Mouse (Mus musculus) hindbrain, embryonic 10.5 days (tissue): ENCODE measurements around the gene Mtss1l. TPM values are rescaled to one million over a fixed set of nuclear protein-coding genes. Genes with fewer than 3 reads are reported as not detected.
"Not testable (repeated sequence)": the region's sequence is repeated elsewhere in the genome, so short reads cannot be mapped to it uniquely, and the experiment has no call there.

Experiments
- DNase-seq: peaks from one replicate; pipeline ENCODE4 v3.0.0-alpha.2; 2017; ENCODE audit warnings: low spot score
- H3K27ac ChIP-seq: fragments of 300-500 bp; sonication (generic); 2 replicates; pipeline ENCODE4 v1.5.1; 2016; ENCODE audit warnings: mild to moderate bottlenecking, moderate library complexity
- H3K27me3 ChIP-seq: fragments of 300-500 bp; sonication (generic); 2 replicates; pipeline ENCODE4 v1.6.1; 2016; ENCODE audit warnings: mild to moderate bottlenecking; ENCODE audit not compliant: poor library complexity, insufficient read depth, severe bottlenecking
- H3K36me3 ChIP-seq: fragments of 300-500 bp; sonication (generic); 2 replicates; pipeline ENCODE4 v1.6.1; 2016; ENCODE audit warnings: mild to moderate bottlenecking, moderate library complexity
- H3K4me1 ChIP-seq: fragments of 300-500 bp; sonication (generic); replicated peaks from 2 replicates; pipeline ENCODE4 v1.6.1; 2016; ENCODE audit warnings: mild to moderate bottlenecking
- H3K4me3 ChIP-seq: fragments of 300-500 bp; sonication (generic); 2 replicates; pipeline ENCODE4 v1.5.1; 2016; ENCODE audit warnings: mild to moderate bottlenecking, moderate library complexity
- H3K9me3 ChIP-seq: fragments of 300-500 bp; sonication (generic); 2 replicates; pipeline ENCODE4 v1.6.1; 2016; ENCODE audit warnings: mild to moderate bottlenecking, moderate library complexity
- WGBS: fragments of 180-500 bp; shearing (Covaris S2); methylation state at CpG from one replicate; pipeline ENCODE4 v1.1.7; 2016; 5-methylcytosine and 5-hydroxymethylcytosine counted together
- polyA plus RNA-seq: library from polyadenylated mRNA; unstranded; fragments of >200 nt; fragmentation: Nextera tagmentation; extraction: Ambion mirVana; gene quantifications from 2 replicates; pipeline ENCODE4 v1.2.1, GENCODE M21; 2016

The Mtss1l gene
- polyA plus RNA-seq, 1 experiment from 2014 or later, result 6.4 TPM

DNA sequence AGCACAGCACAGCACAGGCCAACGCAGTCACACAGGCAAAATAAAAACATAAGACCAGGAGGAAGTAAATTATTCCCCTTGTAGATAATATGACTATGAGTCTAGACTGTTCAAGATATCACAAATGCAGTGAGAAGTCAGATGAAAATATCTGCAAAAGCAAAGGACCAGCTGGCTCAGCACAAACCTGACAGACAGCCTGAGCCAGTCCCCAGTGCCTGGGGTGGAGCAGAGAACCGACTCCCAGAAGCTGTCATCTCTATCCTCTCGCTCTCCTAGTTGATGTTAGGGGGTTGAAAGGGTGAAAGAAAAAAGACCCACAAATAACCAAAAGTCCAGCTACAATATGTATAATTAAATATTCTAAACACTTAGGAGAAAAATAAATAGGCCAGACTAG, 54.4 kb downstream of the Mtss1l start:
- H3K4me1 ChIP-seq, result no peaks in the 10 kb centered on the region
- H3K27me3 ChIP-seq, result no peaks in the 10 kb centered on the region
- no peak overlapping the region for H3K27ac ChIP-seq
- WGBS, result 90% methylated on average over 3 of the region's 3 CpGs
- 0 out of 2 replicates have a peak, but pooled peaks cover 3% of the 10 kb centered on the region for H3K9me3 ChIP-seq
- no peak overlapping the region for H3K4me3 ChIP-seq
- no peaks in the 10 kb centered on the region for H3K36me3 ChIP-seq
- DNase-seq, result no peak

DNA sequence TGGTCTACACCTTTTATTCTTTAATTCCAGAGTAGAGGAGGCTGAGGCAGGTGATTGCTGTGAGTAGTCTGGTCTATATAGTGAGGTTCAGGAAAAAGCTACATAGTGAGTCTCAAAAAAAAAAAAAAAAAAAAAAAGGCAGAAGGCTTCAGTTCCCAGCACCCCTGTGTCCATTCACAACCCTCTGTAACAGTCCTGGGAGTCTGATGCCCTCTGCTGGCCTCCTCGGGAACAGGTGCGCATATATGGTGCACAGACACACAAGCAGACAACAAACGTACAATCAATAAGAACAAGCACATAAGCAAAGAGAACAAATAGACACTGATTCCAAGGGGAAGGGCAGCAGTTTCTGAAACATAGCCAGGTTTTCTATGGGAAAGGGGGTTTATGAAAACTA, 55.1 kb downstream of the Mtss1l start:
- Histone ChIP-seq H3K4me3 (no peak overlapping the region), H3K27ac (no peak overlapping the region), H3K9me3 (0 out of 2 replicates have a peak, but pooled peaks cover 3% of the 10 kb centered on the region), H3K4me1 (no peaks in the 10 kb centered on the region), H3K27me3 (no peaks in the 10 kb centered on the region), H3K36me3 (no peaks in the 10 kb centered on the region)
- 93% methylated on average over 3 of the region's 3 CpGs for WGBS
- no peak for DNase-seq

DNA sequence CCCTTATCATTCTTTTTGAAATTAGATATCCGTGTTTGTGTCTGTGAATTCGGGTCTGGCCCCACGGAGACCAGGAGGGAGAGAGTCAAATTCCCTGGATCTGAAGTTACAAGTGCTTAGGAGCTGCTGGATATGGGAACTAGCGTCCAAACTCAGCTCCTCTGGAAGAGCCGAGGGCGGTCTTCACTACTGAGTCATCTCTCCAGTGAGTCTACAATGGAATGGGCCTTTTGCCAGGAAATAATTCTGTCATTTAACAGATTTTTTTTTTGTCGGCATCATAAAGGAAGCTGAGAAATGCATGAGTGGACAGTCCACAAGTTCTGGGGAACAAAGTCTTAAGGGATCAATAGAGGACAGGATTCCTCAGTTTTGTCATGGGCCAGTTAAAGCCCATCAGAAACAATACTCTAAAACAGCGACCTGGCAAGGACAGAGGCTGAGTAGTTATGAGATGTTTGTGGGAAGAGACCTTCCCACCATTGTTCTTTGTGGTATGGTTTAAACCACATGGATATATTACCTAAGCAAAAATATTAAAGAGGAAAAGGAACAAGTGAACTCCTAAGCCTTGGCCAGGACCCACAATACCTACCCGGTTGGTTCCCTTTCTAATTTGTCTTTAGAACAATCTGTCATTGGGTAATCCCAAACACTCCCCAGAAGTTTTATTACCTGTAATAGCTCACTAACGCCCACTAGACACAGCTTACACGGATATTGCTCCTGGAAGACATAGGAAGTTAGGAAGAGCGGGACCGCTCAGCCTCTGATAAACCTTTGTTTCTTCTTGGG, 58.8 kb downstream of the Mtss1l start:
- no peaks in the 10 kb centered on the region for H3K4me1 ChIP-seq
- no peaks in the 10 kb centered on the region for H3K36me3 ChIP-seq
- no peak for DNase-seq
- no peaks in the 10 kb centered on the region for H3K27me3 ChIP-seq
- H3K9me3 ChIP-seq, result 0 out of 2 replicates have a peak, but pooled peaks cover 3% of the 10 kb centered on the region
- H3K4me3 ChIP-seq, result no peak overlapping the region
- no peak overlapping the region for H3K27ac ChIP-seq
- 88% methylated on average over 13 of the region's 13 CpGs for WGBS

DNA sequence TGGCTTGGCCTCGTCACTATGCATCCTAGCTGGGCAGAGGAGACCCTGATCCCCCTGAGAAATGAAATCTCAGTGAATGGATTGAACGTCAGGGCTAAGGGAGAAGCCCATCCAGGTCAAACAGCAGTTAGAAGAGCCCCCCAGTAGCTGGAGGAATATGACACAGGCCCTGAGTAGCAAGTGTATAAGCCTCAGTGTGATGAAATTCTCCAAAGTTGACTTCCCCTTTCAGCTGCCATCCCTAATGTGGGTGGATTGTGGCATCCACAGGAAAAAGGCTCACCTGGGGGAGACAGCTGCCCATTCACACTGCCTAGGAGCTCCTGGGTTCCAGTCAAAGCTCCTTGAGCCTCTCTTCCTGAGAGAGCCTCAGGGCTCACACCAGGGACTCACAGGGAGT, 64.1 kb downstream of the Mtss1l start:
- H3K27ac ChIP-seq, result no peak overlapping the region
- H3K27me3 ChIP-seq, result no peaks in the 10 kb centered on the region
- no peaks in the 10 kb centered on the region for H3K9me3 ChIP-seq
- no peak for DNase-seq
- H3K36me3 ChIP-seq, result no peaks in the 10 kb centered on the region
- H3K4me1 ChIP-seq, result peaks cover 11% of the 10 kb centered on the region
- H3K4me3 ChIP-seq, result no peak overlapping the region
- 67% methylated on average over 2 of the region's 2 CpGs for WGBS

DNA sequence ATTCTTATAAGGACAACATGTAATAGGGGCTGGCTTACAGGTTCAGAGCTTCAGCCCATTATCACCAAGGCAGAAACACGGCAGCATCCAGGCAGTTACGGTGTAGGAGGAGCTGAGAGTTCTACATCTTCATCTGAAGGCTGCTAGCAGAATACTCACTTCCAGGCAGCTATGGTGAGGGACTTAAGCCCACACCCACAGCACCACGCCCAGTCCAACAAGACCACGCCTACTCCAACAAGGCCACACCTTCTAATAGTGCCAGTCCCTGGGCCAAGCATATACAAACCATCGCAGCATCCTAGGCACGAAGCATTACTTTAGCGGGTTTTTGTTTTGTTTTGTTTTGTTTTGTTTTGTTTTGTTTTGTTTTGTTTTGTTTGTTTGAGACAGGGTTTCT, 65.2 kb downstream of the Mtss1l start:
- not testable (repeated sequence) for H3K27me3 ChIP-seq, H3K36me3 ChIP-seq, H3K27ac ChIP-seq, DNase-seq, H3K4me3 ChIP-seq, H3K9me3 ChIP-seq
- H3K4me1 ChIP-seq, result peaks cover 11% of the 10 kb centered on the region
- 77% methylated on average over 7 of the region's 7 CpGs for WGBS

DNA sequence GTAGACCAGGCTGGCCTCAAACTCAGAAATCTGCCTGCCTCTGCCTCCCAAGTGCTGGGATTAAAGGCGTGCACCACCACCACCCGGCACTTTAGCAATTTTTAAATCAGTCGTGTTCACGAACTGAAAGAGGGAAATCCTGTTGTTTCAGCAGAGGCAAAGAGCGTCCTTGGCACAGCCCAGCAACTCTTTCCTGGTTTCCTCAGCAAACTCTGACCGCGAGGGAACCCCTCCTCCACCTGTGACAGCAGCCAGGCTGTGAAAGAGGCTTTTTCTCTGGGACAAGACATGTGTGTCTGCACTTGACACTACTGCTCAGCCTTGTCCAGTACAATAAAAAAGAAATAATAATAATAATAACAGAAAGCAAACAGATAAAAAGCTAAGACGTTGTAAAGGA, 65.7 kb downstream of the Mtss1l start:
- DNase-seq, result no peak
- H3K4me1 ChIP-seq, result peaks cover 11% of the 10 kb centered on the region
- H3K4me3 ChIP-seq, result no peak overlapping the region
- no peak overlapping the region for H3K27ac ChIP-seq
- H3K27me3 ChIP-seq, result no peaks in the 10 kb centered on the region
- H3K9me3 ChIP-seq, result no peaks in the 10 kb centered on the region
- no peaks in the 10 kb centered on the region for H3K36me3 ChIP-seq
- WGBS, result 91% methylated on average over 8 of the region's 8 CpGs

DNA sequence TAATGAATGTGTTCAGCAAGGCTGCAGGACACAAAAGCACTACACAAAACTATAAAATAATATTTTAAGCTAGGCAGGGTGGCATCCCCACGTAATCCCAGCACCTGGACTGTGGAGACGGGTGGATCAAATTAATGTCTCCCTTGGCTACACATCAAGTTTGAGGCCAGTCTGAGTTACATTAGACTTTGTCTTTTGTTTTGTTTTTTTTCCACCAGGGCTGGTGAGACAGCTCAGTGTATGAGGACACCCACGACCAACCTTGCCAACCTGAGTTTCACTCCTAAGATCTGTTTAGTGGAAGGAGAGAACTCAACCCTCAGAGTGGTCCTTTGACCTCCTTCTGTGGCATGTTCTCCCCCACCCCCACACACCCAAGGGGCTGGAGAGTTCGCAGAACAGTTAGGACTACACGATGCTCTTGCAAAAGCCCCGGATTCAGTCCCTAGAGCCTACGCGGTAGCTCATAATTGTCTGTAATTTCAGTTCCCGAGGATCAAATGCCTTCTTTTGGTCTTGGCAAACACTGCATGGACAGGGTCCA, 66.2 kb downstream of the Mtss1l start:
- Histone ChIP-seq H3K27me3 (no peaks in the 10 kb centered on the region), H3K9me3 (no peaks in the 10 kb centered on the region), H3K4me1 (peaks cover 11% of the 10 kb centered on the region), H3K4me3 (no peak overlapping the region), H3K36me3 (no peaks in the 10 kb centered on the region), H3K27ac (no peak overlapping the region)
- DNase-seq, result no peak
- 91% methylated on average over 9 of the region's 9 CpGs for WGBS

DNA sequence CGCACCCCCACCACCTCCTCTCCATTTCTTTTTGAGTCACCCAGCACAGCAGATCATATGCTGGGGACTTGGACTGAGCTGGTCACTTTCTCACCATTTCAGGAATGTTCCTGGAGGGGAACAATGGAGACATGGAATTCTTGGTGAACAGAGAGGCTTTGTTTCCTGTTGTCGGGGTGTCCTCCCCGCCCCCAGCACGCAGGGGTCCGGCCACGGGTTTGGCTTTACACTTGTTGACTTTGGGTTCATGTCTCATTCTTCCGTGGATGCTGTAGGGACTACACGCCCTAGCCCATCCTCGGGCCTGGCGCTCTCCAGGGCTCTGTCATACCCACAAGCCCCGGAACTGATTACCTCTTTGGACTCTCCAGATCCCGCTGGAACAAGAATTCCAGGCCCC, 67.7 kb downstream of the Mtss1l start:
- 57% methylated on average over 12 of the region's 12 CpGs for WGBS
- DNase-seq, result no peak
- Histone ChIP-seq H3K36me3 (no peaks in the 10 kb centered on the region), H3K4me1 (peaks cover 11% of the 10 kb centered on the region), H3K9me3 (no peaks in the 10 kb centered on the region), H3K4me3 (no peak overlapping the region), H3K27ac (no peak overlapping the region), H3K27me3 (no peaks in the 10 kb centered on the region)

DNA sequence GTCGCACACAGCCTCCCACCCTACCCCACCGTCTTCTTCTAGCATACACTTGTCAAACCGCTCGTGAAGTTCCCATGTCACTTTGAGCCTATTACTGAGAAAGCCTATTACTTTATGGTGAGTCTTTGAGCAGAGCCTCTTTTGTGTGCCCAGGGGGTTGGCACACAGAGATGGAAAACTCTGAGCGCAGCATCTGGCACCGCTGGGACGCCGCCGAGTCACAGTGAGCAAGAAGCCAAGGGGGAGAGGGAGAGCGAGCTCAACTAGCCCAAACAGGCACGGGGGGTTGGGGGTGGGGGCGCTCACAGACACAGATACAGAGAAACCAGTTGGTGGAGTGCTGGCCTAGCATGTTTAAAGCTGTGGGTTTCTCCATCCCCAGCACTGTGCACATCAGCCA, 68.3 kb downstream of the Mtss1l start:
- DNase-seq, result no peak
- Histone ChIP-seq H3K27me3 (no peaks in the 10 kb centered on the region), H3K27ac (no peak overlapping the region), H3K36me3 (no peaks in the 10 kb centered on the region), H3K9me3 (peaks cover 4% of the 10 kb centered on the region; the same call in 1 of the 2 replicates), H3K4me1 (peaks cover 11% of the 10 kb centered on the region), H3K4me3 (no peak overlapping the region)
- 63% methylated on average over 12 of the region's 12 CpGs for WGBS

DNA sequence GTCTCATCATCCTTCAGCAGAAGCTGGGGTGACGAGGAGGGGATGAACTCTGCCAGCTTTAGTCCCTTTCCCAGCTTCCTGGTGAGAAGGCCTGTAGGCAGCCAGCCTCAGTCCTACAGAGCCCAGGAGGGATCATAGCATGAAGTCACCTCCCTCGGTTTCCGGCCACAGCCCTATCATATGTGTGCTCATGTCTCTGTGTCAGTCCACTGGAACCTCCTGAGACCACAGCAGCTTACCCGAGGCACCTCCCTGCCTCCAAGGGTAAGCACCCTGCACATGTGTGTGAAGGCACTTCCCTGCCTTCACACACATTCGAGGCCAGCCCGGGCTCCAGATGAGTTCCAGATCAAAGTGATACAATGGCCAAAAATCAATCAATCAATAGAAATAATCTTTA, 69.0 kb downstream of the Mtss1l start:
- H3K4me1 ChIP-seq, result peaks cover 11% of the 10 kb centered on the region
- peaks cover 4% of the 10 kb centered on the region; the same call in 1 of the 2 replicates for H3K9me3 ChIP-seq
- no peaks in the 10 kb centered on the region for H3K27me3 ChIP-seq
- H3K27ac ChIP-seq, result no peak overlapping the region
- H3K36me3 ChIP-seq, result no peaks in the 10 kb centered on the region
- DNase-seq, result no peak
- H3K4me3 ChIP-seq, result no peak overlapping the region
- 78% methylated on average over 6 of the region's 6 CpGs for WGBS

Other genes starting within 250 kb of the Mtss1l start
- 28.0 and 31.9 TPM in 2 replicates for gene Vac14, start 102.9 kb upstream of the Mtss1l start, polyA plus RNA-seq
- 0.37 TPM in 1 of 2 replicates, not detected in the other for gene Il34, start 84.4 kb downstream of the Mtss1l start, polyA plus RNA-seq
- 70.0 and 75.6 TPM in 2 replicates for gene Cog4, start 125.1 kb downstream of the Mtss1l start, polyA plus RNA-seq
- 185 and 217 TPM in 2 replicates for gene Sf3b3, start 125.3 kb downstream of the Mtss1l start, polyA plus RNA-seq
- gene Fuk, start 181.0 kb downstream of the Mtss1l start, polyA plus RNA-seq, result 11.3 and 12.4 TPM in 2 replicates
- 27.0 and 27.1 TPM in 2 replicates for gene St3gal2, start 198.4 kb downstream of the Mtss1l start, polyA plus RNA-seq